Mouse (Mus musculus) megakaryocyte progenitor cell, adult 5-6 weeks (primary cell): ENCODE results near the gene Col8a2. TPM values are rescaled to one million over a fixed set of nuclear protein-coding genes. Genes with fewer than 3 reads are reported as not detected.

Experiments
- ATAC-seq: replicated peaks from 2 replicates; pipeline ENCODE4 v1.8.0; 2016; ENCODE audit warnings: mild to moderate bottlenecking, moderate TSS enrichment, inconsistent platforms; ENCODE audit not compliant: poor library complexity
- total RNA-seq, 2 experiments: library from RNA; stranded (forward) in 1 of 2; stranded (reverse) in 1 of 2; fragments of 157-497, 149-512 nt in 1 of 2; fragments of 200-1000 nt in 1 of 2; gene quantifications; 2 replicates each; pipeline versions ENCODE4 v1.2.3 to v1.2.4; 2015 to 2017

Gene Col8a2
- not detected in 2 replicates for total RNA-seq (2015)
- not detected in 2 replicates for total RNA-seq (2017)

DNA sequence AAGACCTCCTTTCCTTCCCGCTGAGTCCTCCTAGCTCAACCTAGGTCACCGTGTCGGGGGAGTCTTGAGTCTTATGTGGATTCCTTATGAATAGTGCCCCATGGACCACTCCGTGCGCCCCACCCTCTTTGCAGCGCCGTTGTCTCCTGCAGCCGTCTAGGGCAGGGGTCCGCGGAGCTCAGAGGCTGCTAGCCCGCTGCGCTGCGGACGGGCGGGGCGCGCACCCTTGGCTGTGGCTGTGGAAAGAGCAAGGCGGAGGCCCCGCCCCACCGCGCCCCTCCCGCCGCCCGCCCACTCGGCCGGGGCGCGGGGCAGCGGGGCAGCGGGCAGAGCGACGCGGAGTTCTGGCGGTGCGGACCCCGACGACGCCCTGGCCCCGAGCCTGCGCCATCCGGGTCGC is at the start of gene Col8a2:
TSS of gene Col8a2 (plus strand) at position 302 of the 400 bp plus-strand sequence.
- ATAC-seq: peak; percentile 59

DNA sequence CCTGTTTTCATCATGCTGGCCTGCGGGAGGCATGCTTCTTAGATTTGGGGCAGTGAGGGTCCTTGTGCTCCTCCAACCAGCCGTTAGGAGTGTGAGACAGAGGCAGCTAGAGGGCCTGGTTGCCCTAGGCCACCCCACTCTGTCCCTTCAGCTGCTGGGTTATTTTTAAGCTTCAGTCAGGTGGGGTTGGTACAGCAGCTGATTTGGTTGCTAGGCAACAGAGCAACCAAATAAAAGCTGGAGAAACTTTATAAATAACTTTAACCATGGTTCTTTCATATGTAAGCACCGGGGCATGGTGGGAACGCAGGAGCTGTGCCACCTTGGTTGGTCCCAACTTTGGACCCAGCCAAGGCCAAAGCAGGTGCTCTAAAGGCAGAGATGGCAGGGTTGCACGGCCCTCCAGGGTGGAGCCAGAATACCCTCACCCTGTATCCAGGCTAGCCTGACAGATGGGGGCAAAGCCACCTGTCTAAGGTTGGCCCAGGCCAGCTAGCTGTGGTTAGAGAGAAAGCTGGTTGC is 48.8 kb upstream of the Col8a2 start:
- ATAC-seq: no peak

DNA sequence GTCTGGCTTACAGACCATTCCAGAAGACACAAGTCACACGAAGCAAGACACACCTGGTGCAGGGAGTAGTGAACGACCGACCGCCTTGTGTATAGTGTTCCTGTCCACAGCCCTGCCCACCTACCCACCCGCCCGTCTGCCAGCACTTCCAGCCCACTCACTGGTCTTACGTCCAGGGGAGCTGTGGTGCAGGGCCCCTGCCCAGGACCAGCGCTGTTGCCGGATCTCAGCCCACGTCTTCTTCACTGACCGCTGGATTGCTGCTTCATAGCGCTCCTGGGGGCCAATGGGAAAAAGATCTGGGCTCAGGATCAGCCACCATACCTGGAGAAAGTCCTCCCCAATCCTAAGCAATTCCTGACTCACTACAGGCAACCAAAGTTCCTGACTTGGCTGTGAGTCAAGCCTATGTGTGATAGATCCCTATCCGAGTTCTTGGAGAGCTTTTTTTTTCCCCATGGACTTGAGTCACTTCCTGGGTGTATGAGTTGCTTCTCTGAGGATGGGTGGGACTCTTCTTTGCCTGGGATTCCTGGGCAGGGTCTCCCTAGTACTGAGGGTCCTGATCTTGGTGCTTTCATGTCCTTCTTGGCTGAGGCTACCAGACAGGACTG is 46.6 kb upstream of the Col8a2 start:
- ATAC-seq: no peak

DNA sequence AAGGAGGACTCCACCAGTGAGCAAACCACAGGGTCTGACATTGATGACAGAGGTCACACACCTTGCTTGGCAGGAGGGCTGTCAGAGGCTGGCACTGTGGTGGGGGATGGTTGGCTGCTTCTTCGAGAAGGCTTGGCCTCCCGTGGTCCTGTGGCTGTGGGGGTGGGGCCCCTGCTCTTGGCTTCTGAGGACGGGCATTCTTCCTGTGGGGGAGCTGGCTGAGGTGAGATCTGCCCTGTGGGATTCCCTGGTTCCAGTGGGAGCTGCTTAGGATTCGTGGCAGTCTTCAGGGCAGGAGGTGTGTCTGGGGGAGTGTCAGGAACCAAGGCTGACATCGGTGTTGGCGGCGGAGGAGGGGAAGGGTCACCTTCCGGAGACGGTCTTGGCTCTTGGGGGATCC is 44.6 kb upstream of the Col8a2 start:
- ATAC-seq: no peak

DNA sequence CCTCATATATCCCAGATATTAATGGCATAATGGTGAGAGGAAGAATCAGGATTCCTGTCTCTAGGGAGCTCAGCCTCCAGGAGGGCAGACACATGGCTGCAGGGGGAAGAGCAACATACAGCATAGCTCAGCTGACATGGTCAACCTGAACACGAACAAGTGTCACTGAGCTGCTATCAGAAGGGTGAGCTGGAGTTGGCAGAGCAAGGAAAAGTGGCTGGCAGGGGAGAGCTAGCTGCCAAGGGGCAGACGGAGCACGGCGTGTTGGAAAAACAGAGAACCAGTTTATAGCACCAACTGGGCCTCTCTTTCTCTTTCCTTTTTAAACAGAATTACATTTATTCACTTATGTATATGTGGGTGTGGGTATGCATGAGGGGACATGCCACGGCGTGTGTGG is 44.1 kb upstream of the Col8a2 start:
- no peak for ATAC-seq

DNA sequence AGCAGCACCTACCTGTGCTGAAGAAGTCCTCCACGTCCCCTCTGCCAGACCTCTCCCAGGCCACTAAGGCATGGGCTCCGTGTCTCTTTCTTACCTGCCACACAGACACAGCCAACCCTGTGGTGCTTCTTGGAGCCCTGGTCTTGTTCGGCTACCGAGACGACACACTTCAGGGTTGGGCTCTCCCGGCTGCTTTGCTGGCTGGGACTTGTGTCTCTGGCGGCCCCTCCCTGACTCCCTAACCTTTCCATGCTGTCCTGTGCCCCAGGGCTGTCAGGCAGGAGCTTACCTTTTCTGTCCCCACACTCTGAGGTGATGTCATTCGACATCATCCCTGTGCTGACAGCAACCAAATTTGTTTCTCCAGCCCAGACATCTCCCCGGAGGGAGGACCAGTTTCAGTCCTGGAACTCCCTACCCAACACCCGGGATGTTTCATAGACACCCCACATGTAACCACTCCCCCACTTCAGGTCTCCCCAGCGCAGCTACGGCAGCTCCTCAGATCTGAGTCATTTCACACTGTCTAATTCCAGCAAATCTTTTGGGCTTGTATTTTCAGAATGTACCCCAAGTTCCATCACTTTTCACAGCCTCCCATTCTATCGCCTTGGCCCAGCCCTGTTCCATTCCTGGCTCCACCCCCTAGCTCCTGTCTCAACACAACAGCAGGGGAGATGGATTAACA is 40.2 kb upstream of the Col8a2 start:
- no peak for ATAC-seq

DNA sequence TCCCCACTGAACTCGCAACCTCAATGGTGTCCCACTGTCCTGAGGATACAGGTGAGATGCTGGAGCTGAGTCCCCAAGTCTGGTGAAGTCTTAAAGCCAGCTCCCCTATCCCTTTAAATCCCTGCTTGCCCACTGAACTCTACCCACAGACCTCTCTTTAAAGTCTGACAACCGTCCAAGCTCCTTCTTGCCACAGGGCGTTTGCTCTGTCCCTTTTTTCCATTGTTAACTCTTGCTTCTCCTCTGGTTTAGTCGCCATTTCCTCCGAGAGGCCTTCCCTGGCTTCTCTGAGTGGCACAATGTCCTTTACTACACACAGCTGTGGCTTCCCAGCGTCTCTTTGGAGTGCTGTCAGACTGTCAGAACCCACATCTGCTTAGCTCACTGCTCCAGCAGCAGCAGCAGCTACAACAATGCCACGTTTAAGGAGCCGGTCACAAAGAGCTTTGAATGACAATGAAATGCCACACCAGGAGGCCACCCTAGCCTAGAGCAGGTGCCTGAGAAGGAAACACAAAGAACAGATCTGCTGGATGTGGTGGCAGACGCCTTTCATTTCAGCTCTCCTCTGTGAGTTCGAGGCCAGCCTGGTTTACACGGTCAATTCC is 38.2 kb upstream of the Col8a2 start:
- no peak for ATAC-seq

DNA sequence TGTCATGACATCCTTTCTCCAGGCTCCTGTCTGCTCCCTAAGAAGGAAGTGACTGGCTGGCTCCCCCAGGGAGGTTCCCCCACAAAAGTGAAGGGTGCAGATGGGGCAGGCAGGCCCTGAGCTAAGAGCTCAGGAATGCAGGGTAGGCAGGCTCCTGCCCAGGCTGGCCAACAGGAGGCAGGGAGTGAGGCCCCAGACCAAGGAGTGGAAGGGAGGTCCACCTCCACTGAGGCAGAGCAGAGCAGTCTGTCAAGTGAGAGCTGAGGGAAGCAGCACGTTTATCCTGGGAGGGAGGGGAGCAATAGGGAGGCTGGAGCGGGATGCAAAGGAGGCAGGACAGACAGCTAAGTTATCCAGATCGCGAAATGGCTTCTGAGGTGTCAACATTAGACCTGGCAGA is 35.9 kb upstream of the Col8a2 start:
- no peak for ATAC-seq

DNA sequence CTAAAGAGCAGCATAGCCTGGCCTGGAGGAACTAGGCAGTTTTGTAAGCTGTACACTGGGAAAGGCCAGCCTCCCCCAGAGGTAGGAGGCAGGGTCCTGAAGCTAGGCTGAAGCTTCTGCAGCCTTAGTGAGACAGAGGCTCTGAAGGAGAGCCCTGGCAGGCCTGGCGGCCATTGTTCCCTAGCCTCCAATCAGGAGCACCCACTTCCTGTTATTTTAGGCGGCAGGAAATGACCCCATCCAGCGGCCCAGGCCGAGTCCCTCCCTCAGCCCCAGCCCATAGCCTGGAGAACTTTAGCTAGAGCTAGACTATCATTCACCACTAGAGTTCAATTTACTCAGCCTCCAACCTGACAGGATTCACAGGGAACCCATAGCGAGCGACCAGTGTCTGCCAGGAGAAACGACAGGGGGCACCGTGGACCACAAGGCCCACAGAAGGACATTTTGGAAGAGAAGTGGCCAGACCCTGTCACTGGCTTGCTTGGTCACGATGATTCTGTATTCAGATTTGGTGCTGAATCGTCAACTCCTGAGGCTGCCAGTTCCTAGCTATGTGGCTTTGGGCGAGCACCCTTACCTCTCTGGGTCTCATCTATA is 34.8 kb upstream of the Col8a2 start:
- ATAC-seq: peak; percentile 39

DNA sequence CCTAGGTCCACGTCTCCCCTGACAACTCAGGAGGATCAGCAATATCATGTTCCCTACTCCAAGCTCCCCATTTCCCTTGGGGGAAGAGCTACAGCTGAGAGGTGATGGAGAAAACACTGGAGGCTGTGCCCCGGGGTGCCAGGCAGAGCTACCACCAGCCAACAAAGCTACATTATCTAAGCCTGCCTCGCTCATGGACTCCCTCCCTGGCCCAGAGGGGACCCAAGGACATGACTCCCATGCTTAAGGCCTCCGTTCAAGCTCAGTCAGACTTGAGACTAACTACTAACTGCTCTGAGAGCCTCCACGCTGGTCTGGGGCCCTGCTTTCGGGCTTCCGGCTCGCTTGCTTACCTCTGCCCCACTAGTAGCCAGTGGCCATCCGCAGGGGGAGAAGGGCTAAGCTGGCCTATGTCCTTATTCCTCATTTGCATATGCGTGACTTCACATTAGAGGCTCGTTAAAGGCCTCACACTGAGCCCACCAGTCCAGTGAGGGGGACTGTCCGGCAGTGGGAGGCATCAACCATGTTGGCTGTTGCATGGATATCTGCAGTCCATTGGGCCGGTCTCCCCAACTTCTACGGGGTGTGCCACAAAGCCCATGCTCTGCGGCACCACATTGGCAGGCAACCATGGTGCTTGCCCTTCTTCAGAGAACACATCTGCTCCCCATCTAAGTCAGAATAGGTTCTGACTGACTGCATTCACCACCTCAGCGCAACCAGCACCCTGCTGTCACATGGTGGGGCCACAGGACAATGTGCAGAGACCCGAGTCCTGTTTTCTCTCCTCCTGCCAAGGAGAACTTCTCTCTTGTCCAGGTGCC is 34.0 kb upstream of the Col8a2 start:
- no peak for ATAC-seq

DNA sequence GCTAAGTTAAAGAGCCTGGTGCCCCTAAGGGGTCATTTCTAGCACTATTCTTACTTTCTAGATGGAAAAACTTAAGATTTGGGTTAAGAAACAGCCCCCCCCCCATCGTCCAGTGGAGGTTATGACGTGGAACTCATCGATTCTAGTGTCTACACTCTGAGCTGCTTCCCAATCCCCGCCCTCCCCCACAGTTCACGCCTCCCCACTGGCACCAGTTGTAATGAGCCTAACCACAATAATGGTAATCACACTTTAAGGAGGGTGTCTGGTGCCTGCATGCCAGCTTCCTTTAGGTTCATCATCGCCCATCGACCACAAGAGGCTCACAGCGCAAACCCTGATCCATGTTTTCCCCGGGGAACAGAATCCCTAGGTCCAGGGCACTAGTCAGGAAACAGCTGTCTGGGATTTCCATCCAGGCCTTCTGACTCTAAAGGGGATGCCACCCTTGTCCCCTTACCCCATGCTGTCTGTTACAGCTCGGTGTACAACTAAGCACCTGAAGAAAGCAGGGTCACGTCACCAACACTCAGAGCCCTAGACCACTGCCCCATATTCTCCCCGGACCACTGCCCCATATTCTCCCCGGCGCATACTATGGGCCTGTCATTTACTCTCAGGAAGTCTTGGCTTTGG is 32.8 kb upstream of the Col8a2 start:
- 0 out of 2 replicates have a peak, but pooled peaks have one; percentile 25 for ATAC-seq

DNA sequence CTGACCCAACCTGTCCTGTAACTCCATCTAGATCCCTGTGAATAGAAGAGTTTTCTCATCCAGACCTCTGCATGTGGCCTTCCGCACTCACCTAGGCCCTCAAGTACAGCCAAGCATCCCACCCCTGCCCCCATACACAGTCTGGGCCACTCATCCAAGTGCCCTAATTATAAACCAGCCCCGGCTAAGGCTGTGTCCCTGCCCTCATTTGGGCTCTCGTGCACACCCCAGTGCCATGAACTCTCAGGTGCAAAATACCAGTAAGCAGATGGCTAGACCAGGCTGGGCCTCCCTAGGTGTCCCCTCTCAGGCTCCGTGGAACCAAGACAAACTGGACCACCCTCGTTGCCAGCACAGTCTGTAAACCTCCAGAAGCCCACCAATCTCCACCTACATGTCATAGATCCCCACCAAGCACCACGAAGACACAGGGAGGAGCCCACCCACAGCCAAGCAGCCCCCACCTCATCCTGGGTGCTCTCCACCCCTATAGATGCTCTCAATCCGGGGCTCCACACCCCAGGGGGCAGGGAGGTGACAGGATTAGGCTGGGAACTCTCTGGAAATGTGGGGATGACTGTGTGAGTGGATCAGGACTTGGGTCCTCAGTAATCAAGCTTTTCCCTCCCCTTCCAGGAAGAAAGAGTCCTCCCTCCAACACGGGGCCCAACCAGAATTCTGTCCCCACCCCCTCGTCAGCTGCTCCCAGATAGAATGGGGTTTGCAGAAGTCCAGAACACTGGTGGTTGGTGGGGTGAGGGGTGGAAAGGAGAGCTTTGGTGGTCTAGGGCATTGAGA is 32.1 kb upstream of the Col8a2 start:
- ATAC-seq: no peak

DNA sequence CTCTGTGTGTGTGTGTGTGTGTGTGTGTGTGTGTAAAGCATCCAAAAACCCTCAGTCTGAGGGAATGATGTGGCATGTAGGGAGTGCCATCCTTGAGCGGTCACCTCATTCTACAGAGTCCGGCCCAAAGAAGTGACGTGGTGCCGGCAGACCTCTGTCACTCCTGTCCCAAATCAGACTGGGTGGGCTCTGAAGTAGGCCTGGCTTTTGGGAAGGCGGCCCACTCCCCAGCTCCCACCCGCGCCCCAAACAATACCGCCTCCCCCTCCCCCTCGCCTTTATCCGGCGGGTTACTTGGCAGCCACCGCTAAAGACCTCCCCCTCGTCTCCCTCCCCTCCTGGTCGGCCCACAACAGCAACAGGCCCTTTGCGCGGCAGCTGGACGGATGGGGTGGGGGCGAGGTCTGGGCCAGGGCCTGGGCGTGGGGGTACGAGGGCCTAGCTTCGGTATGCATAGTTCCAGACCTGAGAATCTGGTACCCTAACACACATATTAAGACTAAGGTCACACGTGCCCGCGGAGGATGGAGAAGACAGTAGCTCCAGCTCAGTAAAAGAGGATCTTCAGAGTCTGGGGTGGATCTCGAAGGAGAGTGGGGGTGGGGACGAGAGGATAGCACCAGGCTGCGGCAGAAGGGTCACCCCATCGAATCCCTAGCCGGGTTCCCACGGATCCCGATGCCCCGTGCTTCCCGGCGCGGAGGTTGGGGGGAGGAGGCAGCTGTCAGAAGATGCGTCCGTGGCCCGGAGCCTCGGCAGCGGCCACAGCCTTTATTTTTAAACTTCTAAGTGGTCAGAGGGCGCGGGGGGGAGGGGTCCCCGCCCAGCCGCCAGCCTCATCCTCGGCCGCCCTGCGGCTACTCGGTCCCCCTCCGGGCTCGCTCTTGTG is 31.2 kb upstream of the Col8a2 start:
- ATAC-seq: no peak

DNA sequence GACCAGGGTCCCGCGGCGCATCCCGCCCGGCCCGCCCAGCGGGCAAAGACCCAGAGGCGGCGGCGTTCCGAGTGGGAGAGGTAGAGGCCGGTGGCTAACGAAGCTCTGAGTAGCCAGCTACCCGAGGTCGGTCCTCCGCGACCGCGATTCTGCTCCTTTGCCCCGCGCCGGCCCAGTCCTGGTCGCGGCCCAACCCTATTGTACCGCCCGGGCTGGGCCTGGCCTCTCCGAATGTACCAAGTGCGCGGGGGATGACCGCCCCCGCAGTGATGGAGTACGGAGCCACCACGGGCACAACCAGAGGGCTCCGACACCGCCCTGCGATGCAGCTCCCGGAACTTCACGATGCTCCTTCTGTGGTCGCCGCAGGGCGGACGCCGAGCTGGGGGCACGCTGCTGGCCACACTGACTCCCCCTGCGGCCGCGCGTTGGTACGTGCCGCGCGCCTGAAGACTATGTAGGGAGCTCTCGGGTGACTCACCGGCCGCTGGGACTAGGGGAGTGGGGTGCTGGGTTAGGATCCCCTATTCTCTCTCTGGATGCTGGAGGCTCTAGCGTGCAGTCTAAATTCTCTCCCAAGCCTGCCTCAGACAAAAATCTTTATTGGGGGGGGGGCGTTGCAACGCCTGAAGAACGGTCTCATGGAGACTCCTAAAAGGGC is 30.3 kb upstream of the Col8a2 start, which contains the start of gene Map7d1:
TSS of gene Map7d1 (minus strand) at position 213 of the 661 bp plus-strand sequence.
- peak; percentile 51 for ATAC-seq

DNA sequence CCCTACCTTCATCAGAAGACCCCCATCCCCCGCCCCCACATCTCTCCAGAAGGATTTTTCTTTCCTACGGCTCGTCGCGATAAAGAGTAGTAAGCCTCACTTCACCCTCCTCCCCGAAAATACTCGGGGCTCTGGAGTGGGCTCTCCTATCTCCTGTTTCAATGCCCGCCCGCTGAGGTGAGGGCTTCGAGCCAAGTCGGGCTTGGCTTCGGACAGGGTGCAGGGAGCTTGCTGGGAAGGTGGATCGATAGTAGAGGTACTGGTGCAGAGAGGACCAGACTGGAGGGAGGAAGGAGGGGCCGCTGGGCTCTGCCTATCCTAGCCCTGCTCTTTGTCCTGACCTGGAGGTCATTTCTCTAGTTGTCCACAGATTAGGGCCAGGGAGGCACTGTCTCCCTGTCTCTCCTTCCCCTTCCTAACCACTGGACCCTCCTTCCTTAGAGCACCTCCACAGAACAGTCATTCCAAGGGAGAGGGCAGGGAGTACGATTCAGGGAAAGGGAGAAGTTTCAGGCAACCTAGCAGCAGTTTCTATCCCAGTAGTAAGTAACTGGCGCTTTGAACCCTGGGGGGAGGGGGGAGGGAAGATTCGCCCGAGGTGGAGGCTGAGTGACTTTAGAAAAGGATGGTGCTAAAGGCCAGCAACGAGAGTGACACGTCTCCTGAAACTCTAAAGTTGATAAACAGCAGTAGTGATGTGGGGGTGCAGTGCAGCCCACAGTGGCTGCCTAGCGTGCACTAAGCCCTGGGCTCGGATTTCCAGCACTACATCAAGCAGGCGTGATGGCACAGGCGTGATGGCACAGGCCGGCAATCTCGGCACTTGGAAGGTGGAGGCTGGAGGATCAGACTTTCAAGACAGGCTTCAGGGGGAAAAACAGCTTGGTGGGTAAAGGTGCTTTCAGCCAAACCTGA is 29.4 kb upstream of the Col8a2 start:
- ATAC-seq: no peak

DNA sequence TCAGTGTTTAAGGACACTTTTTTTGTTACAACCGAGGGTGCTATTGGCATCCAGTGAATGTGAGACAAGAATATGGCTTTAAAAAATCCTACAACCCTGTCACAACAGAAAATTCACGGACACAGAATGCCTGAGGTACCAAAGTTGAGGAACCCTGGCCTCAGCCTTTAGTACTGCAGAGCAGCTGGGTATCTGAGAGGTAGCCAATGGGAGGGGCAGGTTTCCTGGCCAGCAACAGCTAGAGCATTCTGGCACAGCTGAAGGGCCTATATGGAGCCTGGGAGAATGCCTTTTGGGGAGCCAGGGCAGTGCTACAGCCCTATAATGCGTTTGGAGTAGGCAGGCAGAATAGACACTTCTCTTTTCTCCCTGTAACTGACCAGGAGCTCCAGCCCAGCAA is 27.5 kb upstream of the Col8a2 start:
- ATAC-seq: no peak
